Mouse (Mus musculus): Measurements from ENCODE around the gene Adcy2.

Adcy2 gene

GRCm38 (mm10) chr13:68998918-68999801, at the start of gene Adcy2:
Adcy2 (minus strand) TSS chr13:68999541.
- peak; percentile 36 for DNase-seq (ENCODE audit: low read depth, low spot score)

- no peak for DNase-seq (ENCODE audit: low read depth, low spot score)
These were observed 37.8 kb upstream of the Adcy2 start for GRCm38 (mm10) chr13:69036991-69037597.

GRCm38 (mm10) chr13:69034621-69035020, 35.3 kb upstream of the Adcy2 start:
- DNase-seq (ENCODE audit: low read depth, low spot score): no peak

- DNase-seq (ENCODE audit: low read depth, low spot score): no peak
These were observed 34.2 kb upstream of the Adcy2 start for GRCm38 (mm10) chr13:69033532-69033931.

GRCm38 (mm10) chr13:69029078-69029757, 29.9 kb upstream of the Adcy2 start:
- no peak for DNase-seq (ENCODE audit: low read depth, low spot score)

GRCm38 (mm10) chr13:69024964-69025363, 25.6 kb upstream of the Adcy2 start:
- DNase-seq (ENCODE audit: low read depth, low spot score): no peak

GRCm38 (mm10) chr13:69023239-69023638, 23.9 kb upstream of the Adcy2 start:
- no peak for DNase-seq (ENCODE audit: low read depth, low spot score)

GRCm38 (mm10) chr13:69020574-69020973, 21.2 kb upstream of the Adcy2 start:
- no peak for DNase-seq (ENCODE audit: low read depth, low spot score)

GRCm38 (mm10) chr13:69006915-69007314, 7.6 kb upstream of the Adcy2 start:
- DNase-seq (ENCODE audit: low read depth, low spot score): no peak

GRCm38 (mm10) chr13:69006091-69006490, 6.8 kb upstream of the Adcy2 start:
- no peak for DNase-seq (ENCODE audit: low read depth, low spot score)

- no peak for DNase-seq (ENCODE audit: low read depth, low spot score)
These were observed 5.1 kb upstream of the Adcy2 start for GRCm38 (mm10) chr13:69004406-69004805.

- no peak for DNase-seq (ENCODE audit: low read depth, low spot score)
These were observed 3.3 kb upstream of the Adcy2 start for GRCm38 (mm10) chr13:69002631-69003030.

- no peak for DNase-seq (ENCODE audit: low read depth, low spot score)
These were observed 2.8 kb upstream of the Adcy2 start for GRCm38 (mm10) chr13:69002173-69002572.

- DNase-seq (ENCODE audit: low read depth, low spot score): no peak
These were observed 485 bp upstream of the Adcy2 start for GRCm38 (mm10) chr13:68999826-69000225.

GRCm38 (mm10) chr13:68998558-68998917, 803 bp downstream of the Adcy2 start:
- peak; percentile 21 for DNase-seq (ENCODE audit: low read depth, low spot score)

GRCm38 (mm10) chr13:68997821-68998551, 1.4 kb downstream of the Adcy2 start:
- DNase-seq (ENCODE audit: low read depth, low spot score): peak; percentile 79

GRCm38 (mm10) chr13:68997386-68997785, 2.0 kb downstream of the Adcy2 start:
- peak; percentile 76 for DNase-seq (ENCODE audit: low read depth, low spot score)

- no peak for DNase-seq (ENCODE audit: low read depth, low spot score)
These were observed 2.7 kb downstream of the Adcy2 start for GRCm38 (mm10) chr13:68996661-68997060.

- no peak for DNase-seq (ENCODE audit: low read depth, low spot score)
These were observed 13.6 kb downstream of the Adcy2 start for GRCm38 (mm10) chr13:68985789-68986188.

GRCm38 (mm10) chr13:68984000-68984399, 15.3 kb downstream of the Adcy2 start:
- peak; percentile 59 for DNase-seq (ENCODE audit: low read depth, low spot score)

GRCm38 (mm10) chr13:68981048-68981447, 18.3 kb downstream of the Adcy2 start:
- DNase-seq (ENCODE audit: low read depth, low spot score): no peak

- DNase-seq (ENCODE audit: low read depth, low spot score): no peak
These were observed 26.2 kb downstream of the Adcy2 start for GRCm38 (mm10) chr13:68973143-68973542.

Measured in skeletal muscle tissue, adult 2 months (tissue).